Mouse (Mus musculus): Measurements from ENCODE around the gene Meis1.

Gene Meis1

DNA sequence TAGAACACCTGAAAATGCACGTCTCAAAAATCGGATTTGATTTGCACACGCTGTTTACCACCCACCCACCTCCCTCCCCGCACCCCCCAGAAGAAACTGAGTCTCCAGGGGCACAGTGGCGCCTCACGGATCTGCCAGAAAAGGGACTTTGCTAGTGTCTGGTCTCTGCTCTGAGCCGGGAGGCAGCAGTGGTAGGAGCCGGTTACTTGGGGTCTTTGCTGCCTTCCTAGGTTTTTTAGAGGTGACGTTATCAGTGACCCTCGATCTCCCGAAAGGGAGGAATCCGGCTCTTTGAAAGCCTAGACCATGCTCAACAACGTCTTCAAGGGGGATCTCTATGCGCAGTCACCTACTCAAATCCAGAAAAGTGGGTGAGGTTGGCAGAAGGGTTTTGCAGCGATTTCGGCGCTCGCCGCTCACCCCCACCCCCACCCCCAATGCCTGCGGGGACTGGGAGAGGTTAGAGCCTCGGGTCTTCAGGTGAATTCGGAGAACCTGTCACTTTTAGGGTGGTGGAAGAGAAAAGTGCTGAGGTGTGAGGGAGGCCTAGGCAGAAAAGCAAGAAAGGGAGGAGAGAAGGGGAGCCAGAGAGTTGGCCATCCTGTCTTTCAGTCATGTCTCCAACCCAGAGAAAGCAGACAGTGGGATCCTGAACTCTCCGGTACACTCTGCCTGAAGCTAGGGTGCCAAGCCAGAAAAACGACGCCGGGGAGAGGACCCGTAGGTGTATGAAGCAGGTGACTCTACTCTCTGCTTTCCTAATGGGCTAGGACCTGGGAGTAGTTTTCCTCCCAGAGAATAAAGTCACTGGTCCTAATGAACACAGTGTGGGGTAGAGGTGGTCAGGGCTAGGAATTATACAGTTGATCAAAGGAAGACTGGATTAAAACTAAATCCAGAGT is 143.5 kb downstream of the Meis1 start:
- no peak for DNase-seq

DNA sequence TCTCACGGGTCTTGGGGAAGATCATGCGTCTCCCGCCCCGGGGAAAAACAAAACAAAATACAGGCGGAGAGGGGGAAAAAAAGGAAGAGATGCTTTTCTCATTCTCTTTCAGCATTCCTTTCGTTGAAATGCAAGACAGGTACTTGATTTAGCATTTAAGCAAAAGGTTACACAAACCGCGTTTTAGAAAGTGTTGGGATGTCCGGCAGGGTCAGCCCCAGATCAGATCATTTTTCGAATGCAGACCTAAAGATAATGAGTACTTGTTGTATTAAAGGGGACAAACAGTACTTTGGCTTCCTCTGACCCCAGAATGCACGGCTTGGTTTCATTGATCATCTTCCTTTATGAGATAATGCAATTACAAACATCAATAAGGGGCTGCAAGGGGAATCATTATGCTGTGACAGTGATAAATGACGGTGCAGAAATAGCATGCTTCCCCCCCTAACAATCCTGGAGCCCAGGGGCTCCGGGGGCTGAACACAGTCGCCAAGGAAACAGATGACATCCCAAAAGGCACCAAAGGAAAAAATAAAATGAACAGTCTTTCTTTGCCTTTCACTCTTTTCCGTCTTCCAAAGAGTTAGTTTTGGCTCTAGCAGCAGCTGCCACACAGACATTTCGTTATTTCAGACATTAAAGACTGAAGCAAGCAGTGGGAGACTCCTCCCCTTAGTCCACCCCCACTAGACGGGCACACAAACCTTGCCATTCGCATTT is 144.3 kb downstream of the Meis1 start:
- no peak for DNase-seq

DNA sequence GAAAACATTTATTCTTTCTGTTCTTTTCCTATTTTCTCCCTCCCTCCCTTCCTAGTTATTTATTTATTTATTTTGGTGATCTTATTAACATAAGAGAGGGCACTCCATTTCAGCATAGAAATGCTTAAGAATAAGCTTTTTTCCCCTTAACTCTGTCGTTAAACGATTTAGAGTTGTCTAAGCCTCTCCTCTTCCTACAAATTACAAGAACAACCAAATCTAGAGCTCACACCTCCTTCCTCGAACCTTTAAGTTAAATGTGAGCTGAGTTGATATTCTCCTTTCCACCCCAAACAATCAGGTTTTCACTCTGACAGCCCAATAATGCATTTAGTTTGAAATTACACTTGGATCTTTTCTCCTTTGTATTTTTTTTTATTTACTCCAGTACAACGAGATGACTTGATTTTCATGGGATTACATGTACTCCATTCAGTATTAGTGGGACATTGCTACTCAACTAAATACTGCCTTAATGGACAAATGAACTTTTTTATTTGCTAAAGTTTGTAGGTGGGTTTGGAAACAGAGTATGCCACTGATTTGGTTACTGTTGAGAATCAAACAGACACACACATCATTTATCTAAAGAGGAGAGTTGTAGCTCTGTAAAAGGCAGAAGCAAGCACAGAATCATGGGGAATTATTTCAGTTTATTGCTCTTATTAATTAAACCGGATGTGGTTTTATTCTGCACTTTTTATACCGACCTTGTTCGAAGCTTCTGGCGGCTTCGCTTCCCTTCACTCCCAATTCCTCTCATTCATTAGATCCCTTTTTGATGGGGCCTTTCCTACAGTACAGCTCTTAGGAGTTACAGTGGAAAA is 145.1 kb downstream of the Meis1 start:
- no peak for DNase-seq

DNA sequence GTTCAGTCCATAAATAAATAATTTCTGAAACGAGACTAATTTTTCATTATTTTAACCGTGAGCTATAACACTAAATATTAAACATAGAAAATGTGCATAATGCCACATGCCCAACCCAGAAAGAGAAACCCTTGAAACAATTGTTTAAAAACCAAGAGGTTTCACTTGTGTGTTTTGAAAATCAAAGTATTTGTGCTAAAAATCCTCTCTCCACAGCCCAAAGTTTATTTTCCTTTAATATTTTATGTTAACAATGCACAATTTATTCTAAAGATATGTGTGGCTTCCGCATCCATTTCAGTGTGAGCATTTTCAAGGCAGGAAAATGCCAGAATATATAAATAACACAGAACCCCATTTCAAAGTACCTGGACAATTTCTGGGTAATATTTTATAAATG is 146.0 kb downstream of the Meis1 start:
- no peak for DNase-seq

DNA sequence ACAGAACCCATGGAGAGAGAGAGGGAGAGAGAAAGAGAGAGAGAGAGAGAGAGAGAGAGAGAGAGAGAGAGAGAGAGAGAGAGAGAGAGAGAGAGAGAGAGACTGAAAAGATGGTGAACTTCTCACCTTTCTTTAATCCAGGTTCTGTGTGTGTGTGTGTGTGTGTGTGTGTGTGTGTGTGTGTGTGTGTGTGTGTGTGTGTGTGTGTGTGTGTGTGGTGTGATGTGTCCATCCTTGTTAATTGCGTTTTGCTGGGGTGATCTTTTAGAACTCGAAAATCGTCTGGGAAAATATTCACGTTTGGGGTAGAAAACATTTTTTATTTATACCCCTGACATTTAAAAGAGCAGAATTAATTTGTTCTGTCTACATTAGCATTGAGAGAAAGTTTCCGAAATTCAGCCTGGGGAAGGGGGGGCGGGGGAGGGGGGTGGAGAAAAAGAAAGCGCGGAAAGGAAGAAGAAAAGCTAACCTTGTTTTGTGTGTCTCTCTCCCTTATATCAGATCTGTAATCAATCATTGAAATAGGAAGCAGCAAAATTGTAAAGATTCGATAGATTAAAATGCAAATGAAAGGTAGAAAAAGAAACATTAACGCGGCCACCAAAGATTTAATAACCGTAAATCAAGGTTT is 146.6 kb downstream of the Meis1 start:
- no peak for DNase-seq

DNA sequence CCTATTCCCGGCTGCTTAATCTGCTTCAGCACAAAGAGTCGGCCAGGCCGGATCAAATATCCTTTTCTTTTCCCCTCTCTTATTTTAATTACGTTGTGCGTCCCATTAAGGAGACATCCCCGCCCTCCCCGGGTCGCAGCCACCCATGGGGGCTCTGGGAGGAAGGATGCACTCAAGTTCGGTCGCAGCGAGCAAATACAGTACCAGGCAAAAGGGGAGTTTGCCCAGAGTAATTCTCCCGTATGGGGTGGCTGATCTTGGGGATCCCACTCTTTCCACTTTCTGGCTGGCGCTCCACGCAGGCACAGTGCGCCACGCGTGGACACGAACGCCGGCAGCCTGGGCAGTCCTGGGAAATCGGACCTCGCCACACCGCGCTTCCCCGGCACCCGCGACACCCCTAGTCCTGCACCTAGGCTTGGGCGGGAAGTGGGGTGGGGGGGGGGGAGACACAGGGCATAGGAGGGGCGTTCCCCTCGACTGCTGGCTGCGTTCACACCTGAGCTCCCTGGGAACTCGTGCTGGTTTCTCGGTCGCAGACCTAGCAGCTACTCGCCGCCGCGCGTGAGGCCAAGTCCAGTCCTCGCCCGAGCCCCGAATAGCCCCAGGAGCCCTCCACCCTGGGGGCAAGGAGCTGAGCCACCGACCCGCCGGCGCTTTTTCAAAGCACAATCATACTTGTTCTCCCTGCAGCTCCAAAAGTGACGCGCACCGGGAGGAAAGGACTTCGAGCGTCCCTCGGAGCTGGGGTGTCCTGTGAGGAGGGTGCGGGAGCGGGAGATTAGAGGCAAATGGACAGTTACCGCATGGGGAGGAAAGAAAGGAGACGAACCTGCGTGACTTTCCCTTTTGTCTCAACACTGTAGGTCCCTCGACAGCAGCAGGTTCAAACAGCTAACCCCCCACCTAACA is 147.4 kb downstream of the Meis1 start:
- DNase-seq, result no peak

DNA sequence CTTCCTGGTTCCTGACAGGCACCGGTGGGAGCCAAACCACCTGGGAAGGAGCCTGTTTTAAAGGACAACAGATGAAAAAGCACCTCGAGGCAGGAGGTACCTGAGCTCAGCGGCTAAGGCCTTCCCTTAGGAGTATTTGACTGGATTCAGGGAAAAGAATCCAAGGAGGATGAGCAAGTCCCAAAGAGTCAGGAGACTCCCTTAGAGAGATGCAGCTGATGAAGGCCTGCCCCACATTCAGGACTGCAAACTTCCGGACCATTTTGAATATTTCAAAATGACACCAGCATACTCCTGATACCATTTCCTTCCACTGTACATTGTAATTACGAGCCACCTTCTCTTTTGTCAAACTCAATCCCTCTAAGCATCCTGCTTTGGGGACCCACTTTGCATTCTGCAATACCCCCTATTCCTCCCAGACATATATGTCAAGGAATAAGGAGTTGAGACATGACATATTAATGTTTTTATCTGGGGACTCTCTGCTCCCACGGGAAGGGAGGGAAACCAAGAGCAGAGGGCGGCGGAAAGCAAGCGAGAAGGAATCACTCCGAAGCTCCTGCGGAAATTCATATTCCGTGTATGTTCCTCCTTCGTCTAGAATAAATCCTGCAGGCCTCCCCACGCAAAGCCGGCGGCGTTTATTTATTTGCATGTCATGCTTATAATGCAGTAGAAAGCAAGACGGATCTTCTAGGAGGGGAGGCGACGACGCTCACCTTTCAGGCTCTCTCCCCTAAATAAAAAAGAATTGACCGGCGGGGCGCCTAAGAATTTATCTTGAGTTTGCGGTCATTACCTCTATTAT is 148.5 kb downstream of the Meis1 start:
- no peak for DNase-seq

DNA sequence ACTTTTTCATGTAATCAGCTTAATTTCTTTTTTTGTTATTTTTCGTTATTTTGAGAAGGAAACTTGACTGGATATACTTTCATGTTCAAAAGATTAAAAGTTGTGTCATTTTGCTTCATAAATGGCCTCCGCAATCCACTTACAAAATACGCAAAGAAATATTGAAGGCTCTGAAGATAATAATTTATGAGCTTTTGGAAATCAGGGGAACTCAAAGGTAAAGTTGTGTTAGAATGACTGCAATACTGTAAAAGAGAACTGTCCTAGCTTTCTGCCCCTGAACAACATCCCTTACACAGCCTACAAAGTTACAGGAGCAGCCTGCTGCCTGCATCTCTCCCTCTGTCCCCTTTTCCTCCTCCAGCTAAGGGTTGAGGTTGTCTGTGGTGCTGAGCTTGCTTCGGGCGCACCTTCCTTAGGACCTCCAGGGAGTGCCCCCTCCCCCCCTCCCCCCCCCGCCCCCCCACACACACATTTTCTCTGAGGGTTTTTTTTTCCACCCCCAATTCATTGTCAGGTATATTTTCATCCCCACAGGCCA is 149.3 kb downstream of the Meis1 start:
- DNase-seq, result no peak

DNA sequence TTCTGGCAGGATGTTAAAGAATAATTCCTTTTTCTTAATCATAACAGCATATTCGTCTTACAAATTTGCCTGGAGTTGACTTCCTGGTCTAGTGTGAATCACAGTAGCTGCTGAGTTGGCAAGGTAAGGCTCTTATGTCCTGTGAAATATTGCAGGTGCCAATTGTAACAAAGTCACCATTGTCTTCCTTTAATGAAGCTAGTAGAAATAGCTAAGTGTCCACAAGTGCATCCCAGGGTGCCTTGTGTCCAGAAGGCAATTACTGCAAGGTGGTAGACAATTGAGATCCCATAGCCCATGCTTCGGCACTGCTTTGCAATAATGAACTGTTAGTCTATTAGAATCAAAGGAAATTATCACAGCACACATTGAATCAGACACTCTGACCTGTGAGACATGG is 151.1 kb downstream of the Meis1 start:
- DNase-seq, result no peak

DNA sequence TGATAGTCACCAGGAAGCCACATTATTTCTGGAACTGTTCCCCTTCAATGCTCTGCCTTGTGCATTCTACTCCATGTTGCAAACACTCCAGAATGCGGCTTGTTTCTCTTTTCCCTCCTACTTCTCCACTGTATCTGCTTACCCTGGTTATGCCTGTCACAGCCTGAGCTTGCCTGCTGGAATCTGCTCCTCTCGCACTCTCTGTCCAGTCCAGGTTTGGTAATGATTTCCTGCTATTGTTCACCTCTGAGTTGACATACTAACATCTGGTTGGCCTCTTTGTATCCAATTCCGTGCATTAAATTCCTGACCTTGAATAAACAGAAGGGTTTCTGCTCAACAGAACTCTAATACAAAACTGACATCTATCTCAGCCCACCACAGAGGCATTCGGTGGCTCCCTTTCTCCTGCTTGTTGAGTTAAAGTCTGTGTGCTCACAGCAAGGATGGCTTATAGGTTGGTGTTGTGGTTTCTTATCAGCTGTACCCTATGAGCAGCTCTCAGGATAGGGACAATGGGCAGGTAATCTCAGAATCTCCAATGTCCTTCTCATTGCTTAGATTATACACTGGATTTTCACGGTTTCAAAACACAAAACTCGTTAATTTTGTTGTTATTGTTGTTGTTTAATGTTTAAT is 152.5 kb downstream of the Meis1 start:
- no peak for DNase-seq

DNA sequence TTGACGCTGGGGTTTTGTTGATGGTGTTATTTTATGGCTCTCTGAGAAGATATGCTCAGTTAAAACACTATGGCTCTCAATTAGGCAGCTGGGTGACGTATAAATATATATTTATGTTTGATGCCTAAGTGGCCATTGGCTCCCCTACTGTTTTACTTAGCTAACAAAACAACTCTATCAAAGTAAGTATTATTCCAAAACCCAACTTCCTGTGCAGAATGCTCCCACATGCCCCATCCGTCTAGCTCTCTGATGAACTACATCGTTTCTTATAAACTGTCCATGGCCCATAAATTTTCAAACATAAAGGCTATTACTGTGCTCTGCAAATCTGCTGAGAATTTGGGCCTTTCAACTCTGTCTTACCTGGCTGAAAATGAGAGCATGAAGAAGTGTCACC is 168.0 kb downstream of the Meis1 start:
- DNase-seq, result no peak

DNA sequence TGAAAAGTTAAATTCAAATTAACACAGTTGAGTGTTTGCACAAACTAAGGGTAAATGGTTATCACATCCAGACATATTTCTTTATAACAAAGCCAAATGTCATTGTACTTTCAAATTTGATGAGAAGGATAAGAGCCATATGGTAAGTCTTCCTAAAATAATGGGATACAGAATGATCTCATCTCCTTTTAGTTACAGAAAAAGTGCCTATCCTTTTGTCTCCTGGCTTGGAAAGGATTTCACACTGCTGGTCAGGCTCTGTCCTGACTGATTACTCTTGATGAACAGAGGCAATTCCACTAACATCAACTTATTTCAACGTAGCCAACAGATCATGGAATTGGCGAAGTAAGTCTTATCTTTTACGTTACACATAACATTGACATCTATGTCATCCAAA is 171.1 kb downstream of the Meis1 start:
- DNase-seq, result no peak

DNA sequence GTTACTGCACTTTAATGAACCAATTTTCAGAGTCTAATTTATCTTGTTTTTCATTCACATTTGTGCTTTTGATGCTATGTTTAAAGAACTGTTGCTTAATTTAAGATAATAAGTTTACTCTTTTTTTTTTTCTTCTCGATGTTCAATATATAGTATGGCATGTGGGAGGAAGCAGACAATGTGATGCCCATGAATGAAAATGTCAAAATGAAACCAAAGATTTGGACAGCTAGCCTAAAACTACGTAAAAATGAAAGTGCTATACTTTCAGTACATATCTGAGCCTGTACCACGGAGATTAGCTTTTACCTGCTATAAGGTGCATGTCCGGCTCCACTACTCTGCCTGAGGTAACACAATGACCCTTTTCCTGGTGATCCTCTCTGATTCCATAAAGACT is 172.3 kb downstream of the Meis1 start:
- DNase-seq, result no peak

DNA sequence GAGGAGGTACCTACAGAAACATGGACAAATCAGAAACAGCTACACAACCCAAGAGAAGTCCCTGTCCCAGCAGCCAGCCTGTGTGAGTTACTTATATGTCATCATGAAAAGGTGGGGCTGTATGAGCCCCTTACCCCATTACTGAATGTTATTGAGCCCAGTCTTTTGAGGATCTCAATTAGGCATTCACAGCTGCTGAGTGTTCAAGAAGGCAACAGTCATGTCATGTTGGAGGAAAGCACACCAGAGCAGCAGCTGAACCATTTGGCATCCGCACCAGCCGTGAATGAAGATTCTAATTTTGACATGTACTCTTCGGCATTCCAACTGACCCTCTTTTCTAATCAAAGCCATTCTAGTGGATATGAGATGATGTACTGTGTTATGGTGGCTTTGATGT is 172.9 kb downstream of the Meis1 start:
- no peak for DNase-seq

DNA sequence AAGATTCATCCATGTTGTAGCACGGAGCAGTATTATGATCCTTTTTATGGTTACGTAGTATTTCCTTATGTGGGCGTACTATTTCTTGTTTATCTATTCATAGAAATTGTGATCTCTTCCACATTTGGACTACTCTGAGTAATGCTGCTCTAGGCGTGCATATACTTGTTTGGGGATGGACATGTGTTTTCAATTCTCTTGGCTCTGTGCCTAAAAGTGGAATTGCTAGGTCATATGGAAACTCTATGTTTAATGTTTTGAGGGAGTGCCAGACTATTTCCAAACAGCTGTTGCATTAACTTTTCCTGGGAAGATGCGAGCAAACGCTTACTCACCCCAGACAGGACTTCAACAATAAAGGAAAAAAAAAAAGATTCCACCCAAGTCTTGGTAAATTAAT is 173.3 kb downstream of the Meis1 start:
- no peak for DNase-seq

DNA sequence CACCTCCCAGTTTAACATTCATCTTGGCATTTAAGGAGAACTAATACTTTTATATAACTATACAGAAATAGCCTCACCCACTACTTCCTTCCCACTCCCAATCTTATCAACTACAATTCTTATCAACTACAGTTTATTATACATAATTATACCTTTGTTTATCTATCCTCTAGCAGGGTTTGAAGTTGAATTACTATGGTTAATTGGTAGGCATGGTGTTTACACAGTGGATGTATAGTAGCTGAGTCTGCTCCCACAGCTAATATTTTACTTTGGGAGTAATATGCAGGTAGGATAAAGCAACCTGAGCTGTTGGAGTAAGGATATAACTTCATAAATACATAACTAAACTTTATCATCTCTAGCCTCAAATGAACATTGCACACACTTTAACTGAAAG is 188.7 kb downstream of the Meis1 start:
- no peak for DNase-seq

Measured in kidney, adult 11 months (tissue).